Mouse (Mus musculus) spleen, postnatal 4 days (tissue): ENCODE data around the gene Phf13.

Experiments used
- DNase-seq, 2 experiments: peaks; one replicate each; pipeline ENCODE4 v3.0.0; 2022; ENCODE audit warnings: low spot score in 2 of 2

Phf13 gene

GRCm38 (mm10) chr4:151948497-151949471 lies 47.3 kb downstream of the Phf13 start:
- no peak for DNase-seq

- DNase-seq, result no peak
Measured at GRCm38 (mm10) chr4:151946211-151946610, 49.8 kb downstream of the Phf13 start.
